Mouse (Mus musculus): ENCODE measurements at regions not wholly inside any gene's neighbourhood (a gene's known extent, or its start where the extent isn't known, plus 50 kb on each side); places are given as distances from the start of the nearest gene placed in this dataset.
A peak's percentile ranks its signal among the peaks of the same experiment; 100 is the strongest.

DNA sequence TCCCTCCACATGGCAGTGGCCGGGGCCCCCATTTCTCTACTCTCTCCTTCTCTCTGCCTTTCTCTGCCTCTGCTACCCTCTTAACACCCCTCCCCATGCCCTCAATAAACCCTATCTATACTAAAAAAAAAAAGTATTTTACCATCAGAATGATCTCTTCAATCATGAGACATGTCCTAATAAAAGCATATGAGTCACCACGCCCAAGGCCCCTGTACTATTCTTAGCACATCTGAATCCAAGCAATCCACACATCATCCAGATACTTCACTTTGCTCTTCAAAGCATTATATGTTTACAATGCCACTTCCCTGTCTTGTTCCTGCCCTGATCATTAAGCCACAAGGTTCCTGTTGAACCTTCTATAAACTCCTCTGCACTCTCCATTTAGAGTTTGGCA lies 1245.0 kb upstream of the Dsel start:
- peak in 1 of 2 experiments; percentile 1 for DNase-seq (ENCODE audit: low spot score in 2 of 2)
- intact Hi-C loops (cut with DNase I), result no loop called here

- no peak for DNase-seq (ENCODE audit: low spot score in 2 of 2)
- intact Hi-C loops (cut with DNase I), result no loop called here
These were observed 1231.4 kb upstream of the Dsel start for GRCm38 (mm10) chr1:113096086-113096485.

DNA sequence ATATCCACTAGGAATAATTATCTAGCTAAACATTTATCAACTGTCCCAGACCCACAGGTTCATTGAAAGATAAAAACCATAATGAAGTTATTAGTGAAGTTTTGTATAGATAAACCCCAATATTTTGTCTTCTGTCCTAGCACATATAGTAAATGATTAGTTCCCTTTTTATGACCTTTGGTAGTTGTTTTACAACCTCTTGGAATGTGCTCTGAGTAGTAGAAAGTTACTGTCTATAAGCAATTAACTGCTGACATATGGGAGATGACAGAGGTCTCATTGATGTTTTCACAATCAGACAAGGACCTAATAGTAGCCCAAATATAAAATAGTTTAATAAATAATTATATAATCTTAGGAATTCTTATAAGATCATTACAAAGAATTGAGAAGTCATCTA lies 1224.7 kb upstream of the Dsel start:
- intact Hi-C loops (cut with DNase I), result no loop called here
- no peak for DNase-seq (ENCODE audit: low spot score in 2 of 2)

Data from left cerebral cortex, postnatal 25 days (tissue).